Comparison of ENCODE assay signal across 23 mouse cellular contexts in genomic region chr4:96062045-96062444, GRCm38 (mm10). TPM values are rescaled to one million over a fixed set of nuclear protein-coding genes. Genes with fewer than 3 reads are reported as not detected.
"Had no signal": no experiment of that assay in that cellular context is flagged by ENCODE, and none has a peak within 500 bp of the region (broad histone marks: within the 10 kb centered on the region; RNA-seq: fewer than 3 reads in every experiment).

No protein-coding gene starts in this region.

- H3K4me3 ChIP-seq: neural tube, embryonic 13.5 days; neural tube, embryonic 15.5 days; stomach, embryonic 15.5 days had no signal

- H3K9me3 ChIP-seq: neural tube, embryonic 13.5 days; neural tube, embryonic 15.5 days; stomach, embryonic 15.5 days had no signal

- H3K36me3 ChIP-seq: neural tube, embryonic 13.5 days; neural tube, embryonic 15.5 days; stomach, embryonic 15.5 days had no signal

- H3K27me3 ChIP-seq: neural tube, embryonic 13.5 days; neural tube, embryonic 15.5 days; stomach, embryonic 15.5 days had no signal

- H3K4me2 ChIP-seq: neural tube, embryonic 13.5 days; neural tube, embryonic 15.5 days; stomach, embryonic 15.5 days had no signal

- H3K4me1 ChIP-seq: neural tube, embryonic 13.5 days; neural tube, embryonic 15.5 days; stomach, embryonic 15.5 days had no signal

- H3K9ac ChIP-seq: neural tube, embryonic 13.5 days; neural tube, embryonic 15.5 days; stomach, embryonic 15.5 days had no signal

- DNase-seq: retina, postnatal 1 day; right cerebral cortex, adult 18-20 months; right cerebral cortex, postnatal 14 days; right cerebral cortex, postnatal 25 days; right cerebral cortex, postnatal 4 days; spleen, adult 18-20 months; thymus, adult 18-20 months; thymus, adult 2 months; thymus, postnatal 14 days; thymus, postnatal 25 days; thymus, postnatal 36 days; thymus, postnatal 4 days had no signal

- H3K27ac ChIP-seq: neural tube, embryonic 13.5 days; neural tube, embryonic 15.5 days; stomach, embryonic 15.5 days; stomach, postnatal 0 days had no signal

RNA-seq across cellular contexts. Expression of gene Cyp2j13, which starts 15.3 kb away (rescaled TPM):
- polyA plus RNA-seq: neural tube, embryonic 13.5 days; neural tube, embryonic 14.5 days; neural tube, embryonic 15.5 days; small intestine, adult 2 months; spleen, adult 2 months; stomach, embryonic 15.5 days; stomach, embryonic 16.5 days; stomach, postnatal 0 days; testis, adult 2 months; thymus, postnatal 0 days; urinary bladder, adult 2 months had no signal
